Mouse (Mus musculus) midbrain, postnatal 0 days (tissue): Measurements from ENCODE around the gene Gm8909. TPM values are rescaled to one million over a fixed set of nuclear protein-coding genes. Genes with fewer than 3 reads are reported as not detected.

Experiments
- polyA plus RNA-seq: library from polyadenylated mRNA; unstranded; fragments of >200 nt; fragmentation: Nextera tagmentation; extraction: Ambion mirVana; gene quantifications from 2 replicates; pipeline ENCODE4 v1.2.1, GENCODE M21; 2015
- total RNA-seq: library from RNA; depleted of rRNA; stranded (reverse); fragments of >200 nt; gene quantifications from 2 replicates; pipeline ENCODE4 v1.2.3, GENCODE M21; 2014; rRNA removed

Gm8909 gene
- total and polyA plus RNA-seq, 2 experiments from 2014 or later = not detected

Other genes with a start within 250 kb of the Gm8909 start
- gene Abcf1, start 198.8 kb downstream of the Gm8909 start, total RNA-seq = 61.8 and 67.0 TPM in 2 replicates
- gene Abcf1, start 198.8 kb downstream of the Gm8909 start, polyA plus RNA-seq = 89.0 and 100 TPM in 2 replicates
- 94.9 and 117 TPM in 2 replicates for gene Gnl1, start 188.7 kb downstream of the Gm8909 start, total RNA-seq
- 80.8 and 82.8 TPM in 2 replicates for gene Gnl1, start 188.7 kb downstream of the Gm8909 start, polyA plus RNA-seq
- 43.9 and 57.8 TPM in 2 replicates for gene Prr3, start 188.3 kb downstream of the Gm8909 start, total RNA-seq
- gene Prr3, start 188.3 kb downstream of the Gm8909 start, polyA plus RNA-seq = 97.0 and 100 TPM in 2 replicates
- gene H2-T24, start 148.0 kb downstream of the Gm8909 start, total RNA-seq = 0.16 and 1.7 TPM in 2 replicates
- 5.3 and 7.2 TPM in 2 replicates for gene H2-T24, start 148.0 kb downstream of the Gm8909 start, polyA plus RNA-seq
- gene H2-T23, start 135.7 kb downstream of the Gm8909 start, total RNA-seq = 6.1 and 9.2 TPM in 2 replicates
- 6.4 and 7.3 TPM in 2 replicates for gene H2-T23, start 135.7 kb downstream of the Gm8909 start, polyA plus RNA-seq
- gene H2-T22, start 125.8 kb downstream of the Gm8909 start, total RNA-seq = 11.5 and 11.8 TPM in 2 replicates
- gene H2-T22, start 125.8 kb downstream of the Gm8909 start, polyA plus RNA-seq = 7.1 and 8.3 TPM in 2 replicates
- gene Gm6034, start 125.6 kb downstream of the Gm8909 start, total RNA-seq = 0.16 TPM in 1 of 2 replicates, not detected in the other
- not detected in 2 replicates for gene Gm6034, start 125.6 kb downstream of the Gm8909 start, polyA plus RNA-seq
- 0.19 TPM in 1 of 2 replicates, not detected in the other for gene Gm11127, start 110.2 kb downstream of the Gm8909 start, total RNA-seq
- 0.12 TPM in 1 of 2 replicates, not detected in the other for gene Gm11127, start 110.2 kb downstream of the Gm8909 start, polyA plus RNA-seq
- not detected in 2 replicates for gene Gm19684, start 46.9 kb downstream of the Gm8909 start, total RNA-seq
- not detected in 2 replicates for gene Gm19684, start 46.9 kb downstream of the Gm8909 start, polyA plus RNA-seq
- gene Gm7030, start 39.1 kb downstream of the Gm8909 start, total RNA-seq = not detected in 2 replicates
- not detected in 2 replicates for gene Gm7030, start 39.1 kb downstream of the Gm8909 start, polyA plus RNA-seq
- not detected in 2 replicates for gene H2-T3, start 21.8 kb upstream of the Gm8909 start, total RNA-seq
- gene H2-T3, start 21.8 kb upstream of the Gm8909 start, polyA plus RNA-seq = not detected in 2 replicates
- 47.7 and 48.5 TPM in 2 replicates for gene Rpp21, start 89.5 kb upstream of the Gm8909 start, total RNA-seq
- gene Rpp21, start 89.5 kb upstream of the Gm8909 start, polyA plus RNA-seq = 169 and 187 TPM in 2 replicates
- 23.5 and 29.6 TPM in 2 replicates for gene Trim39, start 103.7 kb upstream of the Gm8909 start, total RNA-seq
- gene Trim39, start 103.7 kb upstream of the Gm8909 start, polyA plus RNA-seq = 12.5 and 14.3 TPM in 2 replicates
- not detected in 2 replicates for gene H2-M10.2, start 118.0 kb upstream of the Gm8909 start, total RNA-seq
- gene H2-M10.2, start 118.0 kb upstream of the Gm8909 start, polyA plus RNA-seq = not detected in 2 replicates
- gene H2-M10.1, start 157.6 kb upstream of the Gm8909 start, total RNA-seq = not detected in 2 replicates
- not detected in 2 replicates for gene H2-M10.1, start 157.6 kb upstream of the Gm8909 start, polyA plus RNA-seq
- gene H2-M10.3, start 199.9 kb upstream of the Gm8909 start, total RNA-seq = not detected in 2 replicates
- gene H2-M10.3, start 199.9 kb upstream of the Gm8909 start, polyA plus RNA-seq = not detected in 2 replicates